Mouse (Mus musculus): ENCODE measurements around the gene H2-T3.

- TF ChIP-seq CTCF (IDR thresholded peaks at IDR 0.05; ENCODE audit: low read depth): peak; percentile 89
- no peak for TF ChIP-seq EP300 (IDR thresholded peaks at IDR 0.05; ENCODE audit: low read depth)
Measured at GRCm38 (mm10) chr17:36193546-36194141, 3.6 kb upstream of the H2-T3 start.
